Mouse (Mus musculus): ENCODE data around the gene 4930596D02Rik.

Gene 4930596D02Rik

GRCm38 (mm10) chr14:35811878-35812277 is at the start of gene 4930596D02Rik:
4930596D02Rik (minus strand) TSS chr14:35811978.
- no peak for DNase-seq

- no peak for DNase-seq
These were observed 41.5 kb upstream of the 4930596D02Rik start for GRCm38 (mm10) chr14:35853254-35853653.

- no peak for DNase-seq
These were observed 33.5 kb upstream of the 4930596D02Rik start for GRCm38 (mm10) chr14:35845271-35845670.

- DNase-seq, result no peak
These were observed 30.4 kb upstream of the 4930596D02Rik start for GRCm38 (mm10) chr14:35842111-35842721.

GRCm38 (mm10) chr14:35792656-35793213 is 19.0 kb downstream of the 4930596D02Rik start:
- DNase-seq, result no peak

GRCm38 (mm10) chr14:35780033-35780432 is 31.7 kb downstream of the 4930596D02Rik start:
- no peak for DNase-seq

GRCm38 (mm10) chr14:35773306-35773705 is 38.5 kb downstream of the 4930596D02Rik start:
- no peak for DNase-seq

All from lung, adult 18-20 months (tissue).